Mouse (Mus musculus): ENCODE results near the gene Map3k6. TPM values are rescaled to one million over a fixed set of nuclear protein-coding genes. Genes with fewer than 3 reads are reported as not detected.
A peak's percentile ranks its signal among the peaks of the same experiment; 100 is the strongest.

Map3k6 gene
- total and polyA plus RNA-seq, 2 experiments from 2014 or later: 2.7 to 13.8 TPM

GRCm38 (mm10) chr4:133299701-133300100 is 59.1 kb downstream of the Map3k6 start:
- Histone ChIP-seq H3K4me3 (ENCODE audit: low read depth, low read length) (no peak overlapping the region), H3K4me2 (ENCODE audit: low read depth, low read length) (no peak overlapping the region), H3K27me3 (ENCODE audit: control insufficient read depth, insufficient read depth, low read length) (no peaks in the 10 kb centered on the region), H3K36me3 (replicated peaks; ENCODE audit: control insufficient read depth, insufficient read depth, low read length) (peaks cover 69% of the 10 kb centered on the region), H3K4me1 (ENCODE audit: control insufficient read depth, insufficient read depth) (no peaks in the 10 kb centered on the region), H3K27ac (ENCODE audit: low read depth) (no peak overlapping the region), H3K9me3 (replicated peaks; ENCODE audit: control insufficient read depth, low read length) (no peaks in the 10 kb centered on the region), H3K9ac (replicated peaks; ENCODE audit: low read depth, low read length) (no peak overlapping the region)
- no peak for TF ChIP-seq CTCF (IDR thresholded peaks at IDR 0.05; ENCODE audit: low read depth)
- no peak for TF ChIP-seq EP300 (IDR thresholded peaks at IDR 0.05; ENCODE audit: low read depth)
- 54% methylated on average over 5 of the region's 5 CpGs for WGBS
- DNase-seq (ENCODE audit: low spot score) (no peak), ATAC-seq (ENCODE audit: insufficient read depth, low read depth) (no peak)

GRCm38 (mm10) chr4:133300421-133300820 is 59.8 kb downstream of the Map3k6 start:
- H3K27me3 ChIP-seq (ENCODE audit: control insufficient read depth, insufficient read depth, low read length): no peaks in the 10 kb centered on the region
- 90% methylated on average over 11 of the region's 11 CpGs for WGBS
- DNase-seq (ENCODE audit: low spot score) (no peak), ATAC-seq (ENCODE audit: insufficient read depth, low read depth) (no peak)
- peaks cover 62% of the 10 kb centered on the region for H3K36me3 ChIP-seq (replicated peaks; ENCODE audit: control insufficient read depth, insufficient read depth, low read length)
- H3K27ac ChIP-seq (ENCODE audit: low read depth): no peak overlapping the region
- TF ChIP-seq EP300 (IDR thresholded peaks at IDR 0.05; ENCODE audit: low read depth) (no peak), CTCF (IDR thresholded peaks at IDR 0.05; ENCODE audit: low read depth) (no peak)
- no peaks in the 10 kb centered on the region for H3K4me1 ChIP-seq (ENCODE audit: control insufficient read depth, insufficient read depth)
- no peak overlapping the region for H3K4me3 ChIP-seq (ENCODE audit: low read depth, low read length)
- H3K9ac ChIP-seq (replicated peaks; ENCODE audit: low read depth, low read length): no peak overlapping the region
- no peak overlapping the region for H3K4me2 ChIP-seq (ENCODE audit: low read depth, low read length)
- H3K9me3 ChIP-seq (replicated peaks; ENCODE audit: control insufficient read depth, low read length): no peaks in the 10 kb centered on the region

- no peaks in the 10 kb centered on the region for H3K4me1 ChIP-seq (ENCODE audit: control insufficient read depth, insufficient read depth)
- no peak for TF ChIP-seq EP300 (IDR thresholded peaks at IDR 0.05; ENCODE audit: low read depth)
- TF ChIP-seq CTCF (IDR thresholded peaks at IDR 0.05; ENCODE audit: low read depth): peak; percentile 89
- ATAC-seq (ENCODE audit: insufficient read depth, low read depth) (no peak), DNase-seq (ENCODE audit: low spot score) (peak; percentile 54)
- 27% methylated on average over 4 of the region's 4 CpGs for WGBS
- no peaks in the 10 kb centered on the region for H3K27me3 ChIP-seq (ENCODE audit: control insufficient read depth, insufficient read depth, low read length)
- no peak overlapping the region for H3K4me3 ChIP-seq (ENCODE audit: low read depth, low read length)
- no peak overlapping the region for H3K27ac ChIP-seq (ENCODE audit: low read depth)
- H3K36me3 ChIP-seq (replicated peaks; ENCODE audit: control insufficient read depth, insufficient read depth, low read length): peaks cover 50% of the 10 kb centered on the region
- H3K9ac ChIP-seq (replicated peaks; ENCODE audit: low read depth, low read length): no peak overlapping the region
- H3K9me3 ChIP-seq (replicated peaks; ENCODE audit: control insufficient read depth, low read length): no peaks in the 10 kb centered on the region
- no peak overlapping the region for H3K4me2 ChIP-seq (ENCODE audit: low read depth, low read length)
These were observed 61.2 kb downstream of the Map3k6 start for GRCm38 (mm10) chr4:133301802-133302201.

Small RNA genes lying within 50 kb of the gene (microRNA-seq; reads per million reads assigned to microRNA genes)
- 0.71 reads per million for gene Mir7017

Other genes starting within 250 kb of the Map3k6 start
- 40.5 and 57.2 TPM in 2 replicates for gene Ahdc1, start 229.6 kb upstream of the Map3k6 start, total RNA-seq (2014; rRNA removed; ENCODE audit: low replicate concordance)
- 4.6 and 5.2 TPM in 2 replicates for gene Ahdc1, start 229.6 kb upstream of the Map3k6 start, polyA plus RNA-seq (2015; fragmentation: Nextera tagmentation; extraction: Ambion mirVana)
- gene Wasf2, start 110.3 kb upstream of the Map3k6 start, total RNA-seq (2014; rRNA removed; ENCODE audit: low replicate concordance): 54.5 and 119 TPM in 2 replicates
- gene Wasf2, start 110.3 kb upstream of the Map3k6 start, polyA plus RNA-seq (2015; fragmentation: Nextera tagmentation; extraction: Ambion mirVana): 55.4 and 62.4 TPM in 2 replicates
- not detected in 2 replicates for gene Cd164l2, start 28.7 kb upstream of the Map3k6 start, total RNA-seq (2014; rRNA removed; ENCODE audit: low replicate concordance)
- 0.23 and 0.33 TPM in 2 replicates for gene Cd164l2, start 28.7 kb upstream of the Map3k6 start, polyA plus RNA-seq (2015; fragmentation: Nextera tagmentation; extraction: Ambion mirVana)
- gene Gpr3, start 28.3 kb upstream of the Map3k6 start, total RNA-seq (2014; rRNA removed; ENCODE audit: low replicate concordance): not detected in 2 replicates
- 0.15 and 0.21 TPM in 2 replicates for gene Gpr3, start 28.3 kb upstream of the Map3k6 start, polyA plus RNA-seq (2015; fragmentation: Nextera tagmentation; extraction: Ambion mirVana)
- 3.6 and 3.7 TPM in 2 replicates for gene Sytl1, start 22.3 kb downstream of the Map3k6 start, total RNA-seq (2014; rRNA removed; ENCODE audit: low replicate concordance)
- 0.79 and 0.84 TPM in 2 replicates for gene Sytl1, start 22.3 kb downstream of the Map3k6 start, polyA plus RNA-seq (2015; fragmentation: Nextera tagmentation; extraction: Ambion mirVana)
- 58.8 and 103 TPM in 2 replicates for gene Tmem222, start 37.0 kb downstream of the Map3k6 start, total RNA-seq (2014; rRNA removed; ENCODE audit: low replicate concordance)
- 45.0 and 45.6 TPM in 2 replicates for gene Tmem222, start 37.0 kb downstream of the Map3k6 start, polyA plus RNA-seq (2015; fragmentation: Nextera tagmentation; extraction: Ambion mirVana)
- gene Wdtc1, start 112.7 kb downstream of the Map3k6 start, total RNA-seq (2014; rRNA removed; ENCODE audit: low replicate concordance): 30.2 and 39.9 TPM in 2 replicates
- gene Wdtc1, start 112.7 kb downstream of the Map3k6 start, polyA plus RNA-seq (2015; fragmentation: Nextera tagmentation; extraction: Ambion mirVana): 9.3 and 9.6 TPM in 2 replicates
- gene Slc9a1, start 128.9 kb downstream of the Map3k6 start, total RNA-seq (2014; rRNA removed; ENCODE audit: low replicate concordance): 15.8 and 30.8 TPM in 2 replicates
- gene Slc9a1, start 128.9 kb downstream of the Map3k6 start, polyA plus RNA-seq (2015; fragmentation: Nextera tagmentation; extraction: Ambion mirVana): 4.0 and 4.4 TPM in 2 replicates
- gene Tent5b, start 239.3 kb downstream of the Map3k6 start, total RNA-seq (2014; rRNA removed; ENCODE audit: low replicate concordance): 33.3 and 48.2 TPM in 2 replicates
- 0.78 and 1.4 TPM in 2 replicates for gene Tent5b, start 239.3 kb downstream of the Map3k6 start, polyA plus RNA-seq (2015; fragmentation: Nextera tagmentation; extraction: Ambion mirVana)

Measured in heart, postnatal 0 days (tissue).